In the genomic region with DNA sequence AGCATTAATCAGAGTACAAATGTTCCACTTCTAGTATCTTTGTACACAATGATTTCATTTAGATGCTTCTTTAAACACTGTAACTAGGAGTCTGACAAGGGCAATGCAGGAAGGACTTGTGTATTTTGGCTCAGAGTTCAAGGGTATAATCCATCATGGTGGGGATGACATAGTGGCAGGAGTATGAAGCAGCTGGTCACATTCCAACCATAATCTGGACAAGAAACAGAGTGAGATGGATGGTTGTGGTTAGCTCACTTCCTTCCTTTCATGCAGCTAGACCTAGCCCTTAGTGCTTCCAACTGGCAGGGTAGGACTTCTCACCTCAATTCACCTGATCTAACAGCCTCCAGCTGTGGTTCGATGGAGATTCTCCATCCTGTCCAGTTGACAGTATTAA, we compare ENCODE assay signal across 13 mouse cellular contexts.
A peak's percentile ranks its signal among the peaks of the same experiment; 100 is the strongest.
DNase-seq lines count a peak whose midpoint lies in the region; ATAC-seq lines count a peak whose summit lies in the region.
"Had no signal": no experiment of that assay in that cellular context is flagged by ENCODE, and none has a peak within 500 bp of the region (broad histone marks: within the 10 kb centered on the region; RNA-seq: fewer than 3 reads in every experiment).

No protein-coding gene starts in this region.

- no peaks in the 10 kb centered on the region for H3K9me3 ChIP-seq in hindbrain, embryonic 14.5 days (ENCODE audit: control insufficient read depth, low read length)
- H3K9me3 ChIP-seq in hindbrain, embryonic 16.5 days (ENCODE audit: control insufficient read depth, low read length), result no peaks in the 10 kb centered on the region; the same call in 1 of the 2 replicates
- H3K9me3 ChIP-seq: embryonic facial prominence, embryonic 15.5 days; limb, embryonic 12.5 days; megakaryocyte, embryonic 14.5 days; neural tube, embryonic 13.5 days had no signal

- no peak overlapping the region for H3K27ac ChIP-seq in hindbrain, embryonic 14.5 days
- H3K27ac ChIP-seq in hindbrain, embryonic 16.5 days (ENCODE audit: low read depth, low read length), result no peak overlapping the region
- H3K27ac ChIP-seq: embryonic facial prominence, embryonic 15.5 days; layer of hippocampus, adult 2 months; limb, embryonic 12.5 days; neural tube, embryonic 13.5 days had no signal

- DNase-seq in hindbrain, embryonic 14.5 days (ENCODE audit: low spot score), result no peak
- DNase-seq in 3134 (ENCODE audit: extremely low read depth, insufficient read length, low spot score), result peak; percentile 75
- peak; percentile 92 for DNase-seq in Muller cell, postnatal 12 days (ENCODE audit: inconsistent ontology term)
- DNase-seq in kidney, postnatal 10 days, result peak; percentile 33
- no peak for DNase-seq in gastrocnemius, adult 18-20 months (ENCODE audit: low spot score)
- no peak for DNase-seq in adipocyte (ENCODE audit: low spot score)
- DNase-seq: cerebellum, adult 11-12 months had no signal

- no peaks in the 10 kb centered on the region for H3K27me3 ChIP-seq in hindbrain, embryonic 14.5 days (ENCODE audit: control insufficient read depth, insufficient read depth, low read length)
- no peaks in the 10 kb centered on the region for H3K27me3 ChIP-seq in hindbrain, embryonic 16.5 days (replicated peaks; ENCODE audit: control insufficient read depth, insufficient read depth, low read length)
- H3K27me3 ChIP-seq: embryonic facial prominence, embryonic 15.5 days; limb, embryonic 12.5 days; megakaryocyte, embryonic 14.5 days; neural tube, embryonic 13.5 days had no signal

- no peak overlapping the region for H3K4me2 ChIP-seq in hindbrain, embryonic 14.5 days (replicated peaks)
- H3K4me2 ChIP-seq in hindbrain, embryonic 16.5 days (ENCODE audit: low read length), result no peak overlapping the region
- H3K4me2 ChIP-seq: embryonic facial prominence, embryonic 15.5 days; limb, embryonic 12.5 days; neural tube, embryonic 13.5 days had no signal

- H3K36me3 ChIP-seq in hindbrain, embryonic 14.5 days (replicated peaks; ENCODE audit: control insufficient read depth, insufficient read depth), result no peaks in the 10 kb centered on the region
- H3K36me3 ChIP-seq in hindbrain, embryonic 16.5 days (ENCODE audit: control insufficient read depth, insufficient read depth, low read length), result no peaks in the 10 kb centered on the region
- H3K36me3 ChIP-seq: embryonic facial prominence, embryonic 15.5 days; limb, embryonic 12.5 days; neural tube, embryonic 13.5 days had no signal

- no peak overlapping the region for H3K4me3 ChIP-seq in hindbrain, embryonic 14.5 days (replicated peaks; ENCODE audit: low read length)
- no peak overlapping the region for H3K4me3 ChIP-seq in hindbrain, embryonic 16.5 days (ENCODE audit: low read length)
- H3K4me3 ChIP-seq: embryonic facial prominence, embryonic 15.5 days; layer of hippocampus, adult 2 months; limb, embryonic 12.5 days; megakaryocyte, embryonic 14.5 days; neural tube, embryonic 13.5 days had no signal

- H3K9ac ChIP-seq in hindbrain, embryonic 14.5 days, result no peak overlapping the region
- H3K9ac ChIP-seq in hindbrain, embryonic 16.5 days (ENCODE audit: low read depth, low read length), result no peak overlapping the region
- H3K9ac ChIP-seq: embryonic facial prominence, embryonic 15.5 days; limb, embryonic 12.5 days; neural tube, embryonic 13.5 days had no signal

- WGBS in hindbrain, embryonic 14.5 days, result 83% methylated on average over 1 of the region's 1 CpGs
- WGBS in hindbrain, embryonic 16.5 days, result 91% methylated on average over 1 of the region's 1 CpGs

- no peaks in the 10 kb centered on the region for H3K4me1 ChIP-seq in hindbrain, embryonic 14.5 days (replicated peaks; ENCODE audit: control insufficient read depth, insufficient read depth, low read length)
- no peaks in the 10 kb centered on the region for H3K4me1 ChIP-seq in hindbrain, embryonic 16.5 days (ENCODE audit: control insufficient read depth, insufficient read depth, low read depth, low read length)
- H3K4me1 ChIP-seq: embryonic facial prominence, embryonic 15.5 days; limb, embryonic 12.5 days; neural tube, embryonic 13.5 days had no signal

- 0 out of 2 replicates have a peak, but pooled peaks have one; percentile 17 for ATAC-seq in hindbrain, embryonic 14.5 days (ENCODE audit: low FRiP score)
- ATAC-seq in hindbrain, embryonic 16.5 days, result no peak

Comparison
In these comparisons a context has a peak if more than half of its experiments do, and no peak if none do; other contexts are left out.
1. DNase-seq: peak in 3134 (single experiment), Muller cell, postnatal 12 days (single experiment) and kidney, postnatal 10 days (single experiment); none in hindbrain, embryonic 14.5 days (single experiment), gastrocnemius, adult 18-20 months (single experiment) and adipocyte (single experiment).